Mouse (Mus musculus) v-Abl transformed pro-B cells (cell line): ENCODE data around the gene Aatf.

ENCODE experiments used
- in situ Hi-C, 2 experiments: fragments of 400-800 bp; cut with MboI; formaldehyde crosslinking; loops; one replicate each; pipeline ENCODE4 v1.15.1; 2025; ENCODE audit not compliant: unreplicated experiment in 2 of 2

The Aatf gene

GRCm38 (mm10) chr11:84383891-84384290, 129.4 kb downstream of the Aatf start:
- in situ Hi-C loops, result no loop called here

- in situ Hi-C loops, result no loop called here
Observed at GRCm38 (mm10) chr11:84382450-84382849, 130.9 kb downstream of the Aatf start.

GRCm38 (mm10) chr11:84376510-84377365, 136.6 kb downstream of the Aatf start:
- in situ Hi-C loops, result no loop called here

- in situ Hi-C loops, result no loop called here
Observed at GRCm38 (mm10) chr11:84375951-84376496, 137.3 kb downstream of the Aatf start.

GRCm38 (mm10) chr11:84373122-84373521, 140.2 kb downstream of the Aatf start:
- in situ Hi-C loops, result no loop called here
